Mouse (Mus musculus): Measurements from ENCODE around the gene Slc6a3. TPM values are rescaled to one million over a fixed set of nuclear protein-coding genes. Genes with fewer than 3 reads are reported as not detected.
A peak's percentile ranks its signal among the peaks of the same experiment; 100 is the strongest.

Slc6a3 gene
- not detected for polyA plus RNA-seq (2021)

- peaks cover 49% of the 10 kb centered on the region for H3K27me3 ChIP-seq
- in situ Hi-C loops (cut with MboI; ENCODE audit: low pct_unique_long_range_greater_than_20kb) = no loop called here
- TF ChIP-seq CTCF (IDR thresholded peaks at IDR 0.05) = no peak
- ChIA-PET POLR2A (no interaction called here), CTCF (no interaction called here)
- DNase-seq (ENCODE audit: low read depth, low spot score) = no peak
- peak; percentile 38 for ATAC-seq
Measured at GRCm38 (mm10) chr13:73536403-73536821, at the start of gene Slc6a3. Gene Slc6a3 (plus strand): TSS chr13:73536747.

- DNase-seq (ENCODE audit: low read depth, low spot score) = no peak
- CTCF ChIA-PET = no interaction called here
- ATAC-seq = no peak
- POLR2A ChIA-PET = no interaction called here
- no peaks in the 10 kb centered on the region for H3K27me3 ChIP-seq
- TF ChIP-seq CTCF (IDR thresholded peaks at IDR 0.05) = no peak
- in situ Hi-C loops (cut with MboI; ENCODE audit: low pct_unique_long_range_greater_than_20kb) = no loop called here
Measured at GRCm38 (mm10) chr13:73488105-73488504, 48.4 kb upstream of the Slc6a3 start.

- CTCF ChIA-PET = interaction anchor here (0.9 kb wide), 1 partner anchor 16 kb away, joined by 3 read pairs; no protein-coding TSS in a partner anchor
- no peaks in the 10 kb centered on the region for H3K27me3 ChIP-seq
- in situ Hi-C loops (cut with MboI; ENCODE audit: low pct_unique_long_range_greater_than_20kb) = no loop called here
- ATAC-seq (no peak), DNase-seq (ENCODE audit: low read depth, low spot score) (no peak)
- no peak for TF ChIP-seq CTCF (IDR thresholded peaks at IDR 0.05)
- POLR2A ChIA-PET = no interaction called here
Measured at GRCm38 (mm10) chr13:73488707-73489106, 47.8 kb upstream of the Slc6a3 start.

GRCm38 (mm10) chr13:73489986-73490385 is 46.6 kb upstream of the Slc6a3 start:
- POLR2A ChIA-PET = no interaction called here
- ATAC-seq = no peak
- in situ Hi-C loops (cut with MboI; ENCODE audit: low pct_unique_long_range_greater_than_20kb) = no loop called here

GRCm38 (mm10) chr13:73490564-73491170 is 45.9 kb upstream of the Slc6a3 start:
- ATAC-seq (no peak), DNase-seq (ENCODE audit: low read depth, low spot score) (no peak)
- POLR2A ChIA-PET = interaction anchor here (0.6 kb wide), 1 partner anchor 24 kb away, joined by 7 read pairs; no protein-coding TSS in a partner anchor
- CTCF ChIA-PET = no interaction called here
- in situ Hi-C loops (cut with MboI; ENCODE audit: low pct_unique_long_range_greater_than_20kb) = no loop called here
- H3K27me3 ChIP-seq = no peaks in the 10 kb centered on the region
- no peak for TF ChIP-seq CTCF (IDR thresholded peaks at IDR 0.05)

More at GRCm38 (mm10) chr13:73489986-73490385, 46.6 kb upstream of the Slc6a3 start:
- TF ChIP-seq CTCF (IDR thresholded peaks at IDR 0.05) = no peak
- no peaks in the 10 kb centered on the region for H3K27me3 ChIP-seq
- CTCF ChIA-PET = no interaction called here
- no peak for DNase-seq (ENCODE audit: low read depth, low spot score)

DNA sequence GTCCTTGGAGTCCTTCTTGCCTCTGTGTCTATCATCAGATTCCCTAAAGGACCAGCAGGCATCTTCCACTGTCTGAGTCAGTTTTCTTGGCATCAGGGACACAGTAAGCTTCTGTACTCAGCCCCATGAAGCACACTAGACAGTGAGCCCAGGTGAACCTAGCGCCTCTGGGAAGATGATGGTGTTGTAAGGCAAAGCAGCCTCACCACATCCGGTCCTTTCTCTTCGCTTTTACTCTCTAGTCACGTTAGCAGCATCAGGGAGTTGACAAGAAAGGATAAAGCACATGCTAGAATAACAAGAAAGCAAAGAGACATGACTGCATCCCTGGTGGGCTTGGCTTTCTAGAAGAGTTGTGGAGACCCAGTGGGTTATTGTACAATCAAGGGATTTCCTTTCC is 43.4 kb upstream of the Slc6a3 start:
- no peak for TF ChIP-seq CTCF (IDR thresholded peaks at IDR 0.05)
- ATAC-seq = no peak
- ChIA-PET CTCF (no interaction called here), POLR2A (no interaction called here)
- no peak for DNase-seq (ENCODE audit: low read depth, low spot score)
- in situ Hi-C loops (cut with MboI; ENCODE audit: low pct_unique_long_range_greater_than_20kb) = no loop called here
- H3K27me3 ChIP-seq = no peaks in the 10 kb centered on the region

DNA sequence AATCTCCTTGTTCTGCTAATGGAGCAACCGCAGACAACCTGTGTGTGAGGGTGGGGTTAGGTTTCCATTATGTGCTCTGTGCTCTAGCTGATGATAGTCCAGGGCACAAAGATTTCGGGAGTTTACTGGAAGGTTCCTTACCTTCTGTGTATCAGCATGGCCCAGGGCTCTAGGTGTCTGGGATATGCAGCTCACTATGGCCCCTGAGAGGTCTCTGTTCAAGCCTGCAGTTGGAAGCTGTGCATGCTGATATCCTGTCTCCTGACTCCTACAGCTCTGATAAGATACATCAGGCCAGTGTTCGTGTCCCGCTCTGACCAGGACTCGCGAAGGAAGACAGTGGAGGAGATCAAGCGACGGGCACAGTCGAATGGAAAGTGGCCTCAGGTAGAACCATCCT is 42.0 kb upstream of the Slc6a3 start:
- in situ Hi-C loops (cut with MboI; ENCODE audit: low pct_unique_long_range_greater_than_20kb) = no loop called here
- ATAC-seq (no peak), DNase-seq (ENCODE audit: low read depth, low spot score) (no peak)
- ChIA-PET POLR2A (no interaction called here), CTCF (interaction anchor here (1.0 to 1.8 kb wide), 4 partner anchors 9 to 64 kb away, joined by 3 to 6 read pairs (median 4); partner anchors contain the start of gene Lpcat1)
- H3K27me3 ChIP-seq = no peaks in the 10 kb centered on the region
- no peak for TF ChIP-seq CTCF (IDR thresholded peaks at IDR 0.05)

GRCm38 (mm10) chr13:73496137-73496536 is 40.4 kb upstream of the Slc6a3 start:
- TF ChIP-seq CTCF (IDR thresholded peaks at IDR 0.05) = no peak
- no peak for ATAC-seq
- POLR2A ChIA-PET = interaction anchor here (1.2 kb wide), 2 partner anchors 11 to 12 kb away, joined by 4 to 6 read pairs; no protein-coding TSS in a partner anchor
- H3K27me3 ChIP-seq = no peaks in the 10 kb centered on the region
- in situ Hi-C loops (cut with MboI; ENCODE audit: low pct_unique_long_range_greater_than_20kb) = no loop called here
- no peak for DNase-seq (ENCODE audit: low read depth, low spot score)
- CTCF ChIA-PET = interaction anchor here (0.7 to 0.9 kb wide), 3 partner anchors 24 to 222 kb away, joined by 3 read pairs; no protein-coding TSS in a partner anchor

- ChIA-PET CTCF (interaction anchor here (1.4 kb wide), 1 partner anchor 26 kb away, joined by 3 read pairs; no protein-coding TSS in a partner anchor), POLR2A (no interaction called here)
- H3K27me3 ChIP-seq = no peaks in the 10 kb centered on the region
- no peak for ATAC-seq
- DNase-seq (ENCODE audit: low read depth, low spot score) = no peak
- in situ Hi-C loops (cut with MboI; ENCODE audit: low pct_unique_long_range_greater_than_20kb) = loop anchor here (25.0 kb wide), 1 partner anchor 112 kb away; the partner anchor contains the start of gene Clptm1l
- TF ChIP-seq CTCF (IDR thresholded peaks at IDR 0.05) = no peak
Measured at GRCm38 (mm10) chr13:73499893-73500604, 36.5 kb upstream of the Slc6a3 start.

DNA sequence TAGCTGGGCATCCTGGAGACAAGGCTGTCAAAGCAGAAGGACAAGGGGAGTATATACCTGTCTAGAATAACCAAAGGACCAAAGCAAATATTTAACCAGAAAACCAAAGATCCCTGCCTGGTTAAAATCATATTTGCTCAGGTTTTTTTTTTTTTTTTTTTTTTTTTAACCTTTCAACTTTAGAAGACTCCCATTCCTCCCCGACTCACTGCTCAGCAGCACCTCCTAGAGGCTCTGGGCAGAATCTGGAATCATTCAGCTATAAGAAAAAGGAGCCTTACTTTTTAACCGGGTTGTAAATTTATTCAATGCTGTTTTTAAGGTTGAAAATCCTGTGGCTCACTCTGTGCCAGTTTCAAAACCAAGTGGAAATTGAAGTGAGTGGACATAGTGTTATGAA is 33.8 kb upstream of the Slc6a3 start:
- ATAC-seq (no peak), DNase-seq (ENCODE audit: low read depth, low spot score) (no peak)
- in situ Hi-C loops (cut with MboI; ENCODE audit: low pct_unique_long_range_greater_than_20kb) = loop anchor here (25.0 kb wide), 1 partner anchor 110 kb away; the partner anchor contains the start of gene Clptm1l
- H3K27me3 ChIP-seq = no peaks in the 10 kb centered on the region
- TF ChIP-seq CTCF (IDR thresholded peaks at IDR 0.05) = peak; percentile 65
- POLR2A ChIA-PET = interaction anchor here (0.6 to 1.0 kb wide), 2 partner anchors 46 to 73 kb away, joined by 3 to 9 read pairs; no protein-coding TSS in a partner anchor
- CTCF ChIA-PET = interaction anchor here (0.9 to 3.5 kb wide), 11 partner anchors 8 to 85 kb away, joined by 3 to 39 read pairs (median 5); partner anchors contain the start of gene Lpcat1

Measured in Patski (cell line).